Mouse (Mus musculus): ENCODE results near the gene Gucy1a1. TPM values are rescaled to one million over a fixed set of nuclear protein-coding genes. Genes with fewer than 3 reads are reported as not detected.
A peak's percentile ranks its signal among the peaks of the same experiment; 100 is the strongest.
"Not testable (repeated sequence)": the region's sequence is repeated elsewhere in the genome, so short reads cannot be mapped to it uniquely, and the experiment has no call there.

Gucy1a1 gene
- polyA plus RNA-seq, 1 experiment from 2014 or later, result 84.0 TPM

- H3K4me2 ChIP-seq (replicated peaks; ENCODE audit: low read depth, low read length); ATAC-seq (ENCODE audit: insufficient number of reproducible peaks, insufficient read depth, low FRiP score, low read depth); H3K4me1 ChIP-seq (ENCODE audit: control insufficient read depth, insufficient read depth, low read length); H3K27ac ChIP-seq (ENCODE audit: low read length); H3K4me3 ChIP-seq (ENCODE audit: low read depth, low read length); H3K36me3 ChIP-seq (ENCODE audit: control insufficient read depth, insufficient read depth, low read length); H3K9me3 ChIP-seq (ENCODE audit: control insufficient read depth, low read depth, low read length); H3K27me3 ChIP-seq (ENCODE audit: control insufficient read depth, insufficient read depth, low read length); H3K9ac ChIP-seq (replicated peaks; ENCODE audit: low read depth, low read length): not testable (repeated sequence)
- WGBS, result 97% methylated on average over 1 of the region's 1 CpGs
Observed at GRCm38 (mm10) chr3:82162992-82163391, 17.4 kb upstream of the Gucy1a1 start.

DNA sequence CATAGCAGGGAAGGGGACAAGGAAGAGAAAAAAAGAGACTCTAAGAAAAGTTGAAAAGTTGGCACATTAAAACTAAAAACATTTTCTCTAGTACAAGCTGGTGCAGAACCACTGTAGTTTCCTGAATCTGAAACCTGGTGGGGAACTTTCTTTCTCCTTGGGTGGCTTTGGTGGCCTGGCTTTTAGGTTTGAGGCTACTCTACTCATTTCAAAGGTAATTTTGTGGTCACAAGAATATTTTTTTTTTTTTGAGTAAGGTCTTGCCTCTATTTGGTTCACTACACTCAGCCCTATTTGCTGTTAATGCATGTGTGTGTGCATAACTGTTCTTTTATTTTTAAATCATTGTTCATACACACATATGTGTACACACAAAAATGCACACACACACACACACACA is 389 bp upstream of the Gucy1a1 start:
- Histone ChIP-seq H3K4me3 (ENCODE audit: low read depth, low read length) (peak overlapping the region; percentile 60), H3K4me2 (replicated peaks; ENCODE audit: low read depth, low read length) (peak overlapping the region; percentile 31), H3K4me1 (ENCODE audit: control insufficient read depth, insufficient read depth, low read length) (peaks cover 8% of the 10 kb centered on the region; the same call in 1 of the 2 replicates), H3K27ac (ENCODE audit: low read length) (no peak overlapping the region), H3K36me3 (ENCODE audit: control insufficient read depth, insufficient read depth, low read length) (no peaks in the 10 kb centered on the region), H3K9ac (replicated peaks; ENCODE audit: low read depth, low read length) (no peak overlapping the region), H3K27me3 (ENCODE audit: control insufficient read depth, insufficient read depth, low read length) (no peaks in the 10 kb centered on the region), H3K9me3 (ENCODE audit: control insufficient read depth, low read depth, low read length) (no peaks in the 10 kb centered on the region)
- no peak for ATAC-seq (ENCODE audit: insufficient number of reproducible peaks, insufficient read depth, low FRiP score, low read depth)

GRCm38 (mm10) chr3:82144725-82145125 is 864 bp downstream of the Gucy1a1 start:
- 7% methylated on average over 14 of the region's 14 CpGs for WGBS
- Histone ChIP-seq H3K4me2 (replicated peaks; ENCODE audit: low read depth, low read length) (peak overlapping the region; percentile 31), H3K27me3 (ENCODE audit: control insufficient read depth, insufficient read depth, low read length) (no peaks in the 10 kb centered on the region), H3K4me1 (ENCODE audit: control insufficient read depth, insufficient read depth, low read length) (peaks cover 8% of the 10 kb centered on the region; the same call in 1 of the 2 replicates), H3K36me3 (ENCODE audit: control insufficient read depth, insufficient read depth, low read length) (no peaks in the 10 kb centered on the region), H3K9me3 (ENCODE audit: control insufficient read depth, low read depth, low read length) (no peaks in the 10 kb centered on the region), H3K9ac (replicated peaks; ENCODE audit: low read depth, low read length) (peak overlapping the region; percentile 29), H3K4me3 (ENCODE audit: low read depth, low read length) (peak overlapping the region; percentile 60), H3K27ac (ENCODE audit: low read length) (peak overlapping the region; percentile 58)
- peak; percentile 40; the same call in 1 of the 2 replicates for ATAC-seq (ENCODE audit: insufficient number of reproducible peaks, insufficient read depth, low FRiP score, low read depth)

- no peaks in the 10 kb centered on the region for H3K27me3 ChIP-seq (ENCODE audit: control insufficient read depth, insufficient read depth, low read length)
- no peak overlapping the region for H3K9ac ChIP-seq (replicated peaks; ENCODE audit: low read depth, low read length)
- H3K4me1 ChIP-seq (ENCODE audit: control insufficient read depth, insufficient read depth, low read length), result peaks cover 8% of the 10 kb centered on the region; the same call in 1 of the 2 replicates
- H3K27ac ChIP-seq (ENCODE audit: low read length), result no peak overlapping the region
- no peaks in the 10 kb centered on the region for H3K36me3 ChIP-seq (ENCODE audit: control insufficient read depth, insufficient read depth, low read length)
- H3K9me3 ChIP-seq (ENCODE audit: control insufficient read depth, low read depth, low read length), result no peaks in the 10 kb centered on the region
- WGBS, result 55% methylated on average over 5 of the region's 5 CpGs
- ATAC-seq (ENCODE audit: insufficient number of reproducible peaks, insufficient read depth, low FRiP score, low read depth), result no peak
- H3K4me2 ChIP-seq (replicated peaks; ENCODE audit: low read depth, low read length), result no peak overlapping the region
- H3K4me3 ChIP-seq (ENCODE audit: low read depth, low read length), result no peak overlapping the region
Observed at GRCm38 (mm10) chr3:82140781-82141180, 4.8 kb downstream of the Gucy1a1 start.

DNA sequence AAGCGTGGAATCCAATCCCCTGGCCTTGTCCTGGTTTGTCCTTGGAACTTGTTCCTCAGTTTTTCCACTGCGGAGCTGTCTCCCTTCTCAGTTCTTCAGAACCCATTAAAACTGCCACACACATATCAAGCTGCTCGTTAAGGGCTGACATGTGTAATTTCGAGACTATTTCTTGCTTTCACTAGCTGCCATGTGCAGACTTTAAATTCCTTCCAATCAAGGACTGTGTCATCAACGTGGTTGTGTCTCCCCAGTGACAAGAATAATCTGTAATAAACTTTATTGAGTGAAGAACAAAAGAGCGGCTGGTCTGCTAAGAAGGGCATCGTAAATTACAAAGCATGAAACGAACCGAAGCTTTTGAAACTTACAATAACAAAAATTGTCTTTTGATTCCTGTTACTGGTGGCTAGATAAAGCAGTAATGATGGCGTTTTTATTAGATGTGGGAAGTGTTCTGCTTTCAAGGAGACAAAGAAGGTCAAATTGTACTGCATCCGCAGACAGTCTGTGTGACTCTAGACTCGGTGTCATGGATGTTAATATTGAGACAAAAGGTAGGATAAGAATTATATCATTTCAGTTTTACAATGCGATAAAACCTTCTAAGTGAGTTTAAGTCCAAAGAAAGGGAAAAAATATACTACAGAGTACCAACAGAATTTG is 7.5 kb downstream of the Gucy1a1 start:
- no peak for ATAC-seq (ENCODE audit: insufficient number of reproducible peaks, insufficient read depth, low FRiP score, low read depth)
- H3K4me1 ChIP-seq (ENCODE audit: control insufficient read depth, insufficient read depth, low read length), result peaks cover 5% of the 10 kb centered on the region; the same call in 1 of the 2 replicates
- H3K27ac ChIP-seq (ENCODE audit: low read length), result no peak overlapping the region
- no peaks in the 10 kb centered on the region for H3K36me3 ChIP-seq (ENCODE audit: control insufficient read depth, insufficient read depth, low read length)
- no peak overlapping the region for H3K4me2 ChIP-seq (replicated peaks; ENCODE audit: low read depth, low read length)
- H3K27me3 ChIP-seq (ENCODE audit: control insufficient read depth, insufficient read depth, low read length), result no peaks in the 10 kb centered on the region
- WGBS, result 74% methylated on average over 13 of the region's 13 CpGs
- no peak overlapping the region for H3K4me3 ChIP-seq (ENCODE audit: low read depth, low read length)
- H3K9me3 ChIP-seq (ENCODE audit: control insufficient read depth, low read depth, low read length), result no peaks in the 10 kb centered on the region
- H3K9ac ChIP-seq (replicated peaks; ENCODE audit: low read depth, low read length), result no peak overlapping the region

DNA sequence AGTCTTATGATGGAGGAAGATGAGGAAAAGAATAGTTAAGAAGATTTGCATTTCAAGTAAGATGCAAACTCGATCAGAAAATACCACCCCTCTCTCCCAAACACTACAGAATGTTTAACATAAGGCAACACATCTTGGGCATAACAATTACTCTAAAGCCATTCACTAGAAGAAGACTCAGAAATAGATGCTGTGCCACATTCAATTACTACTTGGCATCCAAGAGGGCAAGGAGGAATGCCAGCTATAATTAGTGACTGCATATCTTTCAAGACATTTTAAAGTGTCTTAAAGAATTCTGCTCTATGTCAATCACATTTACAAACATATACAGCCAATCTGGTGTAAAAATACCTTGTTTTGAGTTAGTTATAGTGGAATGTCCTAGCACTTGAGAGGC is 10.1 kb downstream of the Gucy1a1 start:
- Histone ChIP-seq H3K4me1 (ENCODE audit: control insufficient read depth, insufficient read depth, low read length) (peaks cover 3% of the 10 kb centered on the region; the same call in 1 of the 2 replicates), H3K4me2 (replicated peaks; ENCODE audit: low read depth, low read length) (no peak overlapping the region), H3K9me3 (ENCODE audit: control insufficient read depth, low read depth, low read length) (no peaks in the 10 kb centered on the region), H3K27ac (ENCODE audit: low read length) (no peak overlapping the region), H3K4me3 (ENCODE audit: low read depth, low read length) (no peak overlapping the region), H3K9ac (replicated peaks; ENCODE audit: low read depth, low read length) (no peak overlapping the region), H3K27me3 (ENCODE audit: control insufficient read depth, insufficient read depth, low read length) (no peaks in the 10 kb centered on the region), H3K36me3 (ENCODE audit: control insufficient read depth, insufficient read depth, low read length) (no peaks in the 10 kb centered on the region)
- 67% methylated on average over 1 of the region's 1 CpGs for WGBS
- ATAC-seq (ENCODE audit: insufficient number of reproducible peaks, insufficient read depth, low FRiP score, low read depth), result no peak

DNA sequence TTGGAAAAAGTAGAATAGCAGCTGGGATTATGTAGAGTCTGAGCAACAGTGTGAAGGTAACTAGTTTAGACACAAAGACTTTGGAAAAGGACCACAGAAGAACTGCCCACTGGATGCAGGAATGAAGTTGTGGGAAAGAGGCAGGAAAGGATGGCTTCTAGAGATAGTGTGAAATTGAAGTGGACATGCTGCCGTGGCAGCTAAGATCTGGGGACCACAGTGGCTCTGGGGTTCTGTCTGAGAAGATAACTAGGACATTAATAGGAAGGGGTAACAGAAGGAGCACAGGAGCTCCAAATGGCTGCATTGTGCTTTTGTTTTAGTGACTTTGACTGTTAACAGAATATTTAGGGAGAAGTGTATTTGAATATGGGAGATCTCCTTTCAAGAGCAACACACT is 16.3 kb downstream of the Gucy1a1 start:
- 62% methylated on average over 1 of the region's 1 CpGs for WGBS
- no peak overlapping the region for H3K9ac ChIP-seq (replicated peaks; ENCODE audit: low read depth, low read length)
- peaks cover 3% of the 10 kb centered on the region; the same call in 1 of the 2 replicates for H3K4me1 ChIP-seq (ENCODE audit: control insufficient read depth, insufficient read depth, low read length)
- H3K9me3 ChIP-seq (ENCODE audit: control insufficient read depth, low read depth, low read length), result no peaks in the 10 kb centered on the region
- no peaks in the 10 kb centered on the region for H3K36me3 ChIP-seq (ENCODE audit: control insufficient read depth, insufficient read depth, low read length)
- no peak overlapping the region for H3K4me2 ChIP-seq (replicated peaks; ENCODE audit: low read depth, low read length)
- ATAC-seq (ENCODE audit: insufficient number of reproducible peaks, insufficient read depth, low FRiP score, low read depth), result no peak
- peak overlapping the region; percentile 44; the same call in 1 of the 2 replicates for H3K27ac ChIP-seq (ENCODE audit: low read length)
- H3K27me3 ChIP-seq (ENCODE audit: control insufficient read depth, insufficient read depth, low read length), result no peaks in the 10 kb centered on the region
- H3K4me3 ChIP-seq (ENCODE audit: low read depth, low read length), result no peak overlapping the region

GRCm38 (mm10) chr3:82124567-82124966 is 21.0 kb downstream of the Gucy1a1 start:
- Histone ChIP-seq H3K27me3 (ENCODE audit: control insufficient read depth, insufficient read depth, low read length) (no peaks in the 10 kb centered on the region), H3K9me3 (ENCODE audit: control insufficient read depth, low read depth, low read length) (no peaks in the 10 kb centered on the region), H3K4me1 (ENCODE audit: control insufficient read depth, insufficient read depth, low read length) (no peaks in the 10 kb centered on the region), H3K9ac (replicated peaks; ENCODE audit: low read depth, low read length) (no peak overlapping the region), H3K36me3 (ENCODE audit: control insufficient read depth, insufficient read depth, low read length) (no peaks in the 10 kb centered on the region), H3K4me3 (ENCODE audit: low read depth, low read length) (no peak overlapping the region), H3K27ac (ENCODE audit: low read length) (no peak overlapping the region), H3K4me2 (replicated peaks; ENCODE audit: low read depth, low read length) (no peak overlapping the region)
- ATAC-seq (ENCODE audit: insufficient number of reproducible peaks, insufficient read depth, low FRiP score, low read depth), result no peak
- 90% methylated on average over 1 of the region's 1 CpGs for WGBS

DNA sequence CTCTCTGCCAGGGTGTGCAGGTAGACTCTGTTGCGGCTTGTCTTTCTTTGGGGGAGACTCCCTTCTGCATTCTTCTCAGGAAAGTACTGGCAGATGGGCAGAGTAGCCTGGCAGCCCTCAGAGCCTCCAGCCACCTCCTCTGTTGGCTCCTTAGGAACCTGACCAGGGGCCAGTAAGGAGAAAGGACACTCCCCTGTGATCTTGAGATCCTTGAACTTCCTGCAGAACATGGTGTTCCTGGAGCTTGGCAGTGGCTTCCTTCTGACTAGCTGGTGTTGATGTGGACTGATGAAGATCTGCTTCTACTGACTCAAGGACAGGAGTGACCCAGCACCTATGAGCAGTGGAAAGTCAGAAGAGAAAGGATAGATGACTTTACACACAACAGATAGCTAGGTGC is 26.7 kb downstream of the Gucy1a1 start:
- H3K36me3 ChIP-seq (ENCODE audit: control insufficient read depth, insufficient read depth, low read length), result peaks cover 7% of the 10 kb centered on the region
- no peak for ATAC-seq (ENCODE audit: insufficient number of reproducible peaks, insufficient read depth, low FRiP score, low read depth)
- no peaks in the 10 kb centered on the region for H3K9me3 ChIP-seq (ENCODE audit: control insufficient read depth, low read depth, low read length)
- no peak overlapping the region for H3K9ac ChIP-seq (replicated peaks; ENCODE audit: low read depth, low read length)
- WGBS, result 76% methylated on average over 1 of the region's 1 CpGs
- H3K4me1 ChIP-seq (ENCODE audit: control insufficient read depth, insufficient read depth, low read length), result no peaks in the 10 kb centered on the region
- no peaks in the 10 kb centered on the region for H3K27me3 ChIP-seq (ENCODE audit: control insufficient read depth, insufficient read depth, low read length)
- H3K4me3 ChIP-seq (ENCODE audit: low read depth, low read length), result no peak overlapping the region
- no peak overlapping the region for H3K4me2 ChIP-seq (replicated peaks; ENCODE audit: low read depth, low read length)
- no peak overlapping the region for H3K27ac ChIP-seq (ENCODE audit: low read length)

All from stomach, embryonic 14.5 days (tissue).